Mouse (Mus musculus) midbrain, postnatal 0 days (tissue): ENCODE results near the gene Usp45. TPM values are rescaled to one million over a fixed set of nuclear protein-coding genes. Genes with fewer than 3 reads are reported as not detected.
A peak's percentile ranks its signal among the peaks of the same experiment; 100 is the strongest.
"Not testable (repeated sequence)": the region's sequence is repeated elsewhere in the genome, so short reads cannot be mapped to it uniquely, and the experiment has no call there.

ENCODE experiments used
- ATAC-seq: fragments of 200-750 bp; cut with Nextera tagmentation; 2 replicates; pipeline ENCODE4 v1.8.0; 2017; ENCODE audit warnings: moderate number of reproducible peaks, mild to moderate bottlenecking, moderate TSS enrichment, moderate library complexity; ENCODE audit not compliant: low FRiP score
- DNase-seq: peaks from one replicate; pipeline ENCODE4 v3.0.0-alpha.2; 2015; ENCODE audit warnings: low spot score
- H3K27ac ChIP-seq: fragments of 300-500 bp; sonication (generic); 2 replicates; pipeline ENCODE4 v1.5.1; 2014; ENCODE audit warnings: low read depth, mild to moderate bottlenecking, low read length, mixed read lengths
- H3K27me3 ChIP-seq: fragments of 300-500 bp; sonication (generic); 2 replicates; pipeline ENCODE4 v1.6.1; 2014; ENCODE audit warnings: low read length, control low read depth, mixed read lengths; ENCODE audit not compliant: insufficient read depth
- H3K36me3 ChIP-seq: fragments of 300-500 bp; sonication (generic); 2 replicates; pipeline ENCODE4 v1.6.1; 2014; ENCODE audit warnings: low read length, control low read depth, mixed read lengths; ENCODE audit not compliant: insufficient read depth
- H3K4me1 ChIP-seq: fragments of 300-500 bp; sonication (generic); 2 replicates; pipeline ENCODE4 v1.6.1; 2014; ENCODE audit warnings: mild to moderate bottlenecking, control low read depth, antibody characterized with exemption, low read length, mixed read lengths; ENCODE audit not compliant: insufficient read depth
- H3K4me2 ChIP-seq: fragments of 300-500 bp; sonication (generic); 2 replicates; pipeline ENCODE4 v1.6.1; 2014; ENCODE audit warnings: low read depth, mild to moderate bottlenecking, low read length, mixed read lengths; ENCODE audit not compliant: poor library complexity, severe bottlenecking
- H3K4me3 ChIP-seq: fragments of 300-500 bp; sonication (generic); 2 replicates; pipeline ENCODE4 v1.5.1; 2014; ENCODE audit warnings: low read depth, mild to moderate bottlenecking, low read length, moderate library complexity
- H3K9ac ChIP-seq: fragments of 300-500 bp; sonication (generic); replicated peaks from 2 replicates; pipeline ENCODE4 v1.6.1; 2014; ENCODE audit warnings: mild to moderate bottlenecking, low read length, moderate library complexity, mixed read lengths; ENCODE audit not compliant: poor library complexity, severe bottlenecking
- H3K9me3 ChIP-seq: fragments of 300-500 bp; sonication (generic); 2 replicates; pipeline ENCODE4 v1.6.1; 2016; ENCODE audit warnings: low read length, control low read depth
- CTCF ChIP-seq: IDR thresholded peaks from 2 replicates; pipeline ENCODE4 v1.5.1; 2016; ENCODE audit warnings: antibody characterized with exemption, mild to moderate bottlenecking
- WGBS: fragments of 180-500 bp; shearing (Covaris S2); extraction: QIAGEN DNeasy Blood & Tissue Kit; methylation state at CpG from one replicate; pipeline ENCODE4 v1.1.7; 2014; 5-methylcytosine and 5-hydroxymethylcytosine counted together
- polyA plus RNA-seq: library from polyadenylated mRNA; unstranded; fragments of >200 nt; fragmentation: Nextera tagmentation; extraction: Ambion mirVana; gene quantifications from 2 replicates; pipeline ENCODE4 v1.2.1, GENCODE M21; 2015
- total RNA-seq: library from RNA; depleted of rRNA; stranded (reverse); fragments of >200 nt; gene quantifications from 2 replicates; pipeline ENCODE4 v1.2.3, GENCODE M21; 2014; rRNA removed

Usp45 gene
- total RNA-seq (8.5 and 9.7 TPM in 2 replicates), polyA plus RNA-seq (3.7 and 4.7 TPM in 2 replicates)

- DNase-seq (peak; percentile 89), ATAC-seq (peak; percentile 94)
- H3K9ac ChIP-seq = peak within 1 kb of the TSS; percentile 64
- no peaks in the 10 kb centered on the region for H3K9me3 ChIP-seq
- no peaks in the 10 kb centered on the region for H3K36me3 ChIP-seq
- no peaks in the 10 kb centered on the region for H3K27me3 ChIP-seq
- 1% methylated on average over 17 of the region's 17 CpGs for WGBS
- H3K4me3 ChIP-seq = peak within 1 kb of the TSS; percentile 66
- TF ChIP-seq CTCF = peak; percentile 91
- H3K4me1 ChIP-seq = no peaks in the 10 kb centered on the region
- H3K4me2 ChIP-seq = peak within 1 kb of the TSS; percentile 67
- peak within 1 kb of the TSS; percentile 78 for H3K27ac ChIP-seq
These were observed at the start of gene Usp45, which contains the start of gene Tstd3 for GRCm38 (mm10) chr4:21766863-21767304. Usp45 (plus strand) TSS chr4:21767156. Tstd3 (minus strand) TSS chr4:21767212.

GRCm38 (mm10) chr4:21722752-21723334 lies 44.1 kb upstream of the Usp45 start:
- Histone ChIP-seq H3K9me3 (no peaks in the 10 kb centered on the region), H3K4me2 (no peak overlapping the region), H3K27ac (no peak overlapping the region), H3K9ac (no peak overlapping the region), H3K27me3 (no peaks in the 10 kb centered on the region), H3K4me3 (no peak overlapping the region), H3K4me1 (no peaks in the 10 kb centered on the region), H3K36me3 (no peaks in the 10 kb centered on the region)
- no peak for TF ChIP-seq CTCF
- ATAC-seq (no peak), DNase-seq (no peak)
- WGBS = 35% methylated on average over 7 of the region's 7 CpGs

DNA sequence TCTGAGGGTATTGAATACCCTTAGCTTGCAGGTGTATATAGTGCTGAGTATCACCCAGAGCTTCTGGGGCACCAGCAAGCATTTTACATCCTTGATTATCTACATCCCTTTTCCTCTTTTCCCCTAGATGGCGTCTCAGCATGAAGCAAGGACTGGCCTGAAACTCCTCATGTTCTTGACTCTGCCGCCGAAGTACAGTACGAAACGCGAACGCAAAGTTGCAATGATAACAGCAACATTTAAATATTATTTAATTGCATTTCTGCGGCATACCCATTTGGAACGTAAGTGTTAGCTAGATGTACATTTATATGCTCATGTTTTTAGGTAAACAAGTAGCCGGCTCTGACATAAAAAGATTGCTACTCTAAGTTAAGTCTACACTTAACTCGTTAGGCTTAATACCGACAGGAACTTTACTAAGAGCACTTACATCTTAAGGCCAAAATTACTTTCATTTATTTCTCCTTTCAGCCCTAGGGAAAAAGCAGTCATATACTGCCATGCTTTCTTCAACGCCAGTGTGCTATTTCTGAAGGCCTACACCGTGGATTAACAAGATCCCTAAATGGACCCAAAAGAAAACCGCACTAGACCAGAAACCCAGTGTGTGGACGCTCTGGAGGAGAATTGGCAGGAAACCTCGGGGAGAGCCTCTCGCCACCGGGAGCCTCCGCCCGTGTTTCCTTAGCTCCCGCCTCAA lies 39.9 kb upstream of the Usp45 start:
- peak overlapping the region; percentile 89 for H3K4me3 ChIP-seq
- peak; percentile 77 for ATAC-seq
- H3K9ac ChIP-seq = peak overlapping the region; percentile 93
- DNase-seq = peak; percentile 80
- no peaks in the 10 kb centered on the region for H3K36me3 ChIP-seq
- peak; percentile 84 for TF ChIP-seq CTCF
- peak overlapping the region; percentile 83 for H3K27ac ChIP-seq
- WGBS = under 1% methylated on average over 22 of the region's 22 CpGs
- no peaks in the 10 kb centered on the region for H3K27me3 ChIP-seq
- H3K4me1 ChIP-seq = peaks cover 7% of the 10 kb centered on the region; the same call in 1 of the 2 replicates
- no peaks in the 10 kb centered on the region for H3K9me3 ChIP-seq
- peak overlapping the region; percentile 69 for H3K4me2 ChIP-seq

DNA sequence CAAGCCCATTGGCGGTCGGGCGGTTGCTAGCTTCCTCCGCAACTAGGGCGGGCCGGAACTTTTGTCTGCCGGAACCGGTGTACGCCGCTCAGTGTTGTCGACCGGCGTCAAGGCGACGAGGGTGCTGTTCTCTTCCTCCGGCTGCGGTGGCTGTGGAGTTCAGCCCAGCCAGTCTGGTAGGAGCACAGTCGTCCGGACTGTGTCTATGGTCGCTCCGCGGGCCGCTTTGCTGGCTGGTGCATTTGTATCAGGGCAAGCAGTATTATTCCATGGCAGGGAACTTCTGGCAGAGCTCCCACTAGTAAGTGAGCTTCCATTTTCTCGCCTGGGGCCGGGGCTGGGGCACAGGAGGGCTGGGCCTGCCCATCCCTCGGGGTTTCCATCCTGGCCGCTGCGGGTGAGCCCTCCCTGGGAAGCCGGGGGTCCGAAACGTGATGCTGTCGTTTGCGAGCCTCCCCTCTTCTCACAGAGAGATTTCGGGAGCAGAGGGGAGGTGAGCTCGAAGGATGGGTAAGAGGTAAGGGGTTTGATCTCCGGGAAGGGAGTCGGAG lies 39.3 kb upstream of the Usp45 start, which contains the start of gene Ccnc:
Gene Ccnc (plus strand): TSS at position 87 of the 551 bp plus-strand sequence.
- Histone ChIP-seq H3K9me3 (no peaks in the 10 kb centered on the region), H3K9ac (peak within 1 kb of the TSS; percentile 93), H3K27ac (peak within 1 kb of the TSS; percentile 83), H3K4me2 (peak within 1 kb of the TSS; percentile 69), H3K4me1 (peaks cover 7% of the 10 kb centered on the region; the same call in 1 of the 2 replicates), H3K36me3 (no peaks in the 10 kb centered on the region), H3K27me3 (no peaks in the 10 kb centered on the region), H3K4me3 (peak within 1 kb of the TSS; percentile 89)
- WGBS = under 1% methylated on average over 37 of the region's 37 CpGs
- ATAC-seq = peak; percentile 97
- peak; percentile 97 for DNase-seq
- no peak for TF ChIP-seq CTCF

- DNase-seq = peak; percentile 5
- H3K4me3 ChIP-seq = no peak overlapping the region
- H3K4me2 ChIP-seq = no peak overlapping the region
- peaks cover 15% of the 10 kb centered on the region; the same call in 1 of the 2 replicates for H3K36me3 ChIP-seq
- no peak overlapping the region for H3K27ac ChIP-seq
- no peaks in the 10 kb centered on the region for H3K9me3 ChIP-seq
- WGBS = 92% methylated on average over 4 of the region's 4 CpGs
- H3K27me3 ChIP-seq = no peaks in the 10 kb centered on the region
- no peak for ATAC-seq
- peak; percentile 46 for TF ChIP-seq CTCF
- H3K9ac ChIP-seq = no peak overlapping the region
- no peaks in the 10 kb centered on the region for H3K4me1 ChIP-seq
These were observed 27.8 kb upstream of the Usp45 start for GRCm38 (mm10) chr4:21739169-21739568.

- ATAC-seq, DNase-seq, H3K4me2 ChIP-seq, H3K27ac ChIP-seq, H3K9me3 ChIP-seq, H3K9ac ChIP-seq, H3K27me3 ChIP-seq, H3K4me1 ChIP-seq, H3K4me3 ChIP-seq: not testable (repeated sequence)
- WGBS = 98% methylated on average over 8 of the region's 8 CpGs
- peaks cover 12% of the 10 kb centered on the region for H3K36me3 ChIP-seq
These were observed 22.8 kb upstream of the Usp45 start for GRCm38 (mm10) chr4:21744142-21744541.
